Mouse (Mus musculus) G1E (cell line): ENCODE data around the gene Myh15. TPM values are rescaled to one million over a fixed set of nuclear protein-coding genes. Genes with fewer than 3 reads are reported as not detected.
"Not testable (repeated sequence)": the region's sequence is repeated elsewhere in the genome, so short reads cannot be mapped to it uniquely, and the experiment has no call there.

Source experiments
- ATAC-seq: 2 replicates; pipeline ENCODE4 v1.8.0; 2016; ENCODE audit warnings: mild to moderate bottlenecking; ENCODE audit not compliant: insufficient number of reproducible peaks, poor library complexity, low FRiP score, severe bottlenecking; ENCODE audit errors: extremely low read depth
- DNase-seq: peaks from one replicate; pipeline ENCODE4 v3.0.0; 2012; ENCODE audit warnings: low spot score
- H3K27me3 ChIP-seq: 2 replicates; pipeline ENCODE4 v1.6.1; 2012; ENCODE audit warnings: mild to moderate bottlenecking, low read length, inconsistent platforms; ENCODE audit not compliant: insufficient read depth
- H3K36me3 ChIP-seq: replicated peaks from 2 replicates; pipeline ENCODE3; 2012; ENCODE audit warnings: mild to moderate bottlenecking, inconsistent platforms
- H3K4me1 ChIP-seq: 2 replicates; pipeline ENCODE4 v1.6.1; 2012; ENCODE audit warnings: low read depth, low read length, inconsistent platforms, mixed read lengths; ENCODE audit not compliant: insufficient read depth
- H3K4me3 ChIP-seq: 2 replicates; pipeline ENCODE4 v1.5.1; 2012; ENCODE audit warnings: low read depth, mild to moderate bottlenecking, inconsistent platforms, low read length, moderate library complexity, mixed read lengths
- H3K9me3 ChIP-seq: replicated peaks from 2 replicates; pipeline ENCODE4 v1.6.1; 2012; ENCODE audit warnings: inconsistent platforms
- CTCF ChIP-seq: IDR thresholded peaks from 2 replicates; pipeline ENCODE4 v1.5.1; 2012; ENCODE audit warnings: low read depth, low read length, inconsistent platforms, mixed read lengths
- GATA1 ChIP-seq: IDR thresholded peaks from 2 replicates; pipeline ENCODE4 v1.6.1; 2012; ENCODE audit warnings: borderline replicate concordance, low read length, inconsistent platforms, mixed read lengths
- GATA2 ChIP-seq: IDR thresholded peaks from 2 replicates; pipeline ENCODE4 v1.6.1; 2012; ENCODE audit warnings: low read depth, low read length, inconsistent platforms, borderline replicate concordance
- POLR2AphosphoS5 ChIP-seq: IDR thresholded peaks from 2 replicates; pipeline ENCODE4 v1.6.1; 2012; ENCODE audit warnings: low read depth, low read length, inconsistent platforms; ENCODE audit not compliant: insufficient replicate concordance
- TAL1 ChIP-seq: conservative IDR thresholded peaks from 2 replicates; pipeline ENCODE4 v1.6.1; 2012; ENCODE audit warnings: low read depth, low read length, inconsistent platforms, mixed read lengths
- polyA plus RNA-seq: library from polyadenylated mRNA; stranded (reverse); fragments of >175 nt; gene quantifications from 2 replicates; pipeline ENCODE4 v1.2.3, GENCODE M21; 2012
- total RNA-seq, 2 experiments: library from RNA; stranded (forward) in 1 of 2; stranded (reverse) in 1 of 2; fragments of 200-1000 nt in 1 of 2; fragments of >200 nt in 1 of 2; fragmentation: Nextera tagmentation in 1 of 2; gene quantifications; 2 replicates each; pipeline ENCODE4 v1.2.3; 2014 to 2017

Myh15 gene
- total and polyA plus RNA-seq, 3 experiments, result under 0.01 TPM; not detected in 2

DNA sequence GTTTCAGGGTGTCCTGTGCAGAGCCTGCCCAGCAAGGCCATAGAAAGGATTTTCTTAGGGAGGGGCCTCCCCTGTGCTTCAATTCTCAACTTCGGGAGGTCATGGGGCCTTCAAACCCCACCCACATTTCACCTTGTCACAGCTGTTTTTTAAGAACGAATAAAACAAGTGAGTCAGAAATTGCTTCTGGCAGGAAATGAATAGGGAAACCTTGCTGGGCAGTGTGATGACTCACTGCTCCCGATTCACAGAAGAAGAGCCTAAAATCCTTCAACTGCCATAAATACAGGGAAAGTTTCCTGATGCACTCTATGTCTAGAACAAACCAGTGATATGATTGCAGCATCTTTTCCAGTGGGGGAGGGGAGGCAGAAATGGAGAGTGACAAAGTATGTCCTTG, 140.7 kb downstream of the Myh15 start:
- H3K27me3 ChIP-seq, result no peaks in the 10 kb centered on the region; the same call in 1 of the 2 replicates
- no peak for TF ChIP-seq POLR2AphosphoS5
- no peak for TF ChIP-seq CTCF
- no peak for TF ChIP-seq GATA2
- no peak for TF ChIP-seq GATA1
- TF ChIP-seq TAL1, result no peak
- H3K4me1 ChIP-seq, result no peaks in the 10 kb centered on the region
- ATAC-seq, result no peak
- no peak overlapping the region for H3K4me3 ChIP-seq
- H3K36me3 ChIP-seq, result no peaks in the 10 kb centered on the region
- H3K9me3 ChIP-seq, result no peaks in the 10 kb centered on the region
- no peak for DNase-seq

DNA sequence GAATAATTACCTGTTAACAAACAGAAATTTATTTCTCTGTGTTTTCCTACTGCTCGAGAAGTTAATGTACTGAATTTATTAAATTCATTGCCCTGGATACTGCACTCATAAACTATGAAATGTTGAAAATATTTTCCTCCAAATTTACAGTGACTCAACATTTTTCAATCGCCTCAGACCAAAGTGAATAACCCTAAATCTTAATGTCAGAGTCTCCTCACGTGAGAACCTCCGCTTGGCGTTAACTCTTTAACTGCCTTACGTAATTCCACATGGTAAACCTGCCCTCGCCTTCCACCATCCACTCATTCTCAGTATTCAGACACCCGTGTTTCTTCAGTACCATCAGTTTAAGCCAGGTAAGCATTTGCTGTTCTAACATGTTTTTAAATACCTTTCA, 166.4 kb downstream of the Myh15 start:
- ATAC-seq, result no peak
- no peaks in the 10 kb centered on the region for H3K4me1 ChIP-seq
- TF ChIP-seq POLR2AphosphoS5, result no peak
- TF ChIP-seq GATA2, result no peak
- TF ChIP-seq TAL1, result no peak
- TF ChIP-seq GATA1, result no peak
- no peak for TF ChIP-seq CTCF

DNA sequence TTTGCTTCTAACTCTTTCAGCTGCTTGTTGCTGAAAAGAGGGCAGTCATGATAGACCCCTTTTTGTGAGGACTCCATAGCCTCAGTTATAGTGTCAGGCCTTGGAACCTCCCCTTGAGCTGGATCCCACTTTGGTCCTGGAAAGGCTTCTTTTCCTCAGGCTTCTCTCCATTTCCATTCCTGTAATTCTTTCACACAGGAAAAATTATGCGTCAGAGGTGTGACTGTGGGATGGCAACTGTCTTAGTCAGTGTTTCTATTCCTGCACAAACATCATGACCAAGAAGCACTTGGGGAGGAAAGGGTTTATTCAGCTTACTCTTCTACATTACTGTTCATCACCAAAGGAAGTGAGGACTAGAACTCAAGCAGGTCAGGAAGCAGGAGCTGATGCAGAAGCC, 186.2 kb downstream of the Myh15 start:
- H3K9me3 ChIP-seq, ATAC-seq, H3K4me1 ChIP-seq, DNase-seq, H3K4me3 ChIP-seq, H3K27me3 ChIP-seq, H3K36me3 ChIP-seq: not testable (repeated sequence)

More for the DNA sequence above, 166.4 kb downstream of the Myh15 start:
- no peaks in the 10 kb centered on the region for H3K36me3 ChIP-seq
- DNase-seq, result no peak
- no peaks in the 10 kb centered on the region for H3K9me3 ChIP-seq
- H3K4me3 ChIP-seq, result no peak overlapping the region
- peaks cover 7% of the 10 kb centered on the region for H3K27me3 ChIP-seq

Other genes starting within 250 kb of the Myh15 start
- not detected in 2 replicates for gene Retnlb, start 240.6 kb upstream of the Myh15 start, total RNA-seq (2014; fragmentation: Nextera tagmentation)
- not detected in 2 replicates for gene Retnlb, start 240.6 kb upstream of the Myh15 start, total RNA-seq (2017)
- gene Retnlb, start 240.6 kb upstream of the Myh15 start, polyA plus RNA-seq, result not detected in 2 replicates
- not detected in 2 replicates for gene Retnla, start 214.9 kb upstream of the Myh15 start, total RNA-seq (2014; fragmentation: Nextera tagmentation)
- gene Retnla, start 214.9 kb upstream of the Myh15 start, total RNA-seq (2017), result not detected in 2 replicates
- gene Retnla, start 214.9 kb upstream of the Myh15 start, polyA plus RNA-seq, result not detected in 2 replicates
- gene Retnlg, start 184.9 kb upstream of the Myh15 start, total RNA-seq (2014; fragmentation: Nextera tagmentation), result not detected in 2 replicates
- not detected in 2 replicates for gene Retnlg, start 184.9 kb upstream of the Myh15 start, total RNA-seq (2017)
- not detected in 2 replicates for gene Retnlg, start 184.9 kb upstream of the Myh15 start, polyA plus RNA-seq
- 166 and 188 TPM in 2 replicates for gene Dzip3, start 63.3 kb upstream of the Myh15 start, total RNA-seq (2014; fragmentation: Nextera tagmentation)
- 50.2 and 52.1 TPM in 2 replicates for gene Dzip3, start 63.3 kb upstream of the Myh15 start, total RNA-seq (2017)
- 17.6 and 24.6 TPM in 2 replicates for gene Dzip3, start 63.3 kb upstream of the Myh15 start, polyA plus RNA-seq
- 79.7 and 82.2 TPM in 2 replicates for gene Cip2a, start 63.3 kb upstream of the Myh15 start, total RNA-seq (2014; fragmentation: Nextera tagmentation)
- gene Cip2a, start 63.3 kb upstream of the Myh15 start, total RNA-seq (2017), result 87.5 and 104 TPM in 2 replicates
- 2.5 and 4.5 TPM in 2 replicates for gene Cip2a, start 63.3 kb upstream of the Myh15 start, polyA plus RNA-seq